Mouse (Mus musculus) CH12.LX (cell line): ENCODE data around the gene Nup210.

Experiments used
- USF2 ChIP-seq: conservative IDR thresholded peaks from 2 replicates; pipeline ENCODE4 v1.6.1; 2011; ENCODE audit warnings: low read depth, low read length, improper control_type of control experiment
- ZC3H11A ChIP-seq: IDR thresholded peaks from 2 replicates; pipeline ENCODE4 v1.6.1; 2012; ENCODE audit warnings: low read depth, mild to moderate bottlenecking, inconsistent platforms, low read length, improper control_type of control experiment
- ZNF384 ChIP-seq: IDR thresholded peaks from 2 replicates; pipeline ENCODE4 v1.6.1; 2012; ENCODE audit warnings: low read depth, low read length, improper control_type of control experiment, inconsistent platforms

- no peak for TF ChIP-seq USF2
- no peak for TF ChIP-seq ZNF384
- no peak for TF ChIP-seq ZC3H11A
These were observed 46.7 kb upstream of the Nup210 start for GRCm38 (mm10) chr6:91163195-91163911.
